Mouse (Mus musculus): Measurements from ENCODE around the gene Kdm5b.

DNA sequence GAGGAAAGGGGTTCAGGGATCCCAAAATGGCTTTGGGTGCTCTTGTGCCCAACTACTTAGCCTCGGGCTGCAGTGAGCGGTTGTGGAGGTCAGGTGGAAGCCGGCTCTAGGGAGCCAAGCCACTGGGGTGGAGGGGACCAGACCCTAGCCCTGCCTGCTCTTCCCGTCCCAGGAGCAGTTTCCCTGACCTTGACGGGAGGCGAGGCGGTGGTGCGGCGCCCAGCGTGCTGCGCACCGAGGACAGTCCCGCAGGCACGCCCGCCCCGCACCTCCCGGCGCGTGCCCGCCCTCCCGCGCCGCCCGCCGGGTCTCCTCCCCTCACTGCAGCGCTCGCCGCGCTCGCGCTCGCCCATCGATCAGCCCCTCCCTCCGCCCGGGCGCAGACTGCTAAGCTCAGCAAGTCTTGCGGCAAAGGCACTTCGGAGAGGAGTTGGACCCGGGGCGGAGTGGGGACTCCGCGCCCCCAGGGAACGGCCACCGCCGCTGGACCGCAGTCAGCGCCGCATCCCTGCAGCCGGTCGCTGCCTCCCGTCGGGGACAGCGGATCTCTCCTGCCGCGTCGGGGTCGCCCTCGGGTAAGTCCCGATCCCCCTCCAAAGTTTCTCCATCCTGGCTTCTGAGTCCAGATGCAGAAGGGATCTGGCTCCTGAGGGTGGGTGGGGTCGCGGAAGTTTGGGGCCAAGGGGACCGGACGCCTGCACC lies 86.4 kb downstream of the Kdm5b start, which contains the start of gene Syt2:
- TF ChIP-seq CHD2 (IDR thresholded peaks at IDR 0.05; ENCODE audit: low read depth, low read length) (no peak), ZNF384 (IDR thresholded peaks at IDR 0.05; ENCODE audit: low read depth, low read length) (no peak)
